20 mouse cellular contexts compared by ENCODE assay signal in genomic region chr5:92850925-92851324, GRCm38 (mm10).
DNase-seq lines count a peak whose midpoint lies in the region; ATAC-seq and TF ChIP-seq lines count a peak whose summit lies in the region.
"Had no signal": no experiment of that assay in that cellular context is flagged by ENCODE, and none has a peak within 500 bp of the region (broad histone marks: within the 10 kb centered on the region; RNA-seq: fewer than 3 reads in every experiment).

No protein-coding gene starts in this region.

- no peaks in the 10 kb centered on the region for H3K36me3 ChIP-seq in forebrain, embryonic 14.5 days (ENCODE audit: control insufficient read depth, insufficient read depth, low read length)
- H3K36me3 ChIP-seq in forebrain, embryonic 16.5 days (ENCODE audit: control insufficient read depth, insufficient read depth), result no peaks in the 10 kb centered on the region
- no peaks in the 10 kb centered on the region for H3K36me3 ChIP-seq in intestine, embryonic 16.5 days (ENCODE audit: control insufficient read depth, insufficient read depth, low read length)
- H3K36me3 ChIP-seq in intestine, postnatal 0 days (ENCODE audit: control insufficient read depth, insufficient read depth), result no peaks in the 10 kb centered on the region
- no peaks in the 10 kb centered on the region for H3K36me3 ChIP-seq in neural tube, embryonic 15.5 days
- H3K36me3 ChIP-seq: embryonic facial prominence, embryonic 12.5 days; forebrain, embryonic 15.5 days; heart, embryonic 10.5 days had no signal

- peak; percentile 55 for DNase-seq in forebrain, embryonic 14.5 days (ENCODE audit: low spot score)
- peak; percentile 92 for DNase-seq in Patski (ENCODE audit: low read depth, low spot score)
- no peak for DNase-seq in frontal cortex, postnatal 25 days (ENCODE audit: low spot score in 2 of 2)
- DNase-seq: adrenal gland, postnatal 10 days; cerebellum, adult 11-12 months; cerebellum, adult 9-10 months; cerebellum, postnatal 25 days; gastrocnemius, postnatal 36 days; heart, adult 18-20 months; heart, postnatal 10 days; kidney, adult 11 months; kidney, adult 9 months had no signal

- peak; percentile 48; the same call in 1 of the 2 replicates for ATAC-seq in forebrain, embryonic 14.5 days
- ATAC-seq in forebrain, embryonic 16.5 days, result no peak
- 0 out of 2 replicates have a peak, but pooled peaks have one; percentile 5 for ATAC-seq in intestine, embryonic 16.5 days
- ATAC-seq in intestine, postnatal 0 days, result no peak
- ATAC-seq in Patski, result peak; percentile 93
- ATAC-seq in neural tube, embryonic 15.5 days (ENCODE audit: low FRiP score), result peak; percentile 69
- ATAC-seq: forebrain, embryonic 15.5 days had no signal

- CTCF ChIA-PET in Patski (lab: Charles Lee), result interaction anchor here (0.8 to 5.2 kb wide), 5 partner anchors 27 to 123 kb away, joined by 3 to 18 read pairs (median 3); no protein-coding TSS in a partner anchor

- no peak for TF ChIP-seq CTCF in intestine, postnatal 0 days (IDR thresholded peaks at IDR 0.05; ENCODE audit: low read depth)
- TF ChIP-seq CTCF in Patski (IDR thresholded peaks at IDR 0.05), result peak; percentile 27

- no peak overlapping the region for H3K4me2 ChIP-seq in forebrain, embryonic 14.5 days (ENCODE audit: low read length)
- H3K4me2 ChIP-seq in forebrain, embryonic 16.5 days (ENCODE audit: low read length), result no peak overlapping the region
- no peak overlapping the region for H3K4me2 ChIP-seq in intestine, embryonic 16.5 days (ENCODE audit: low read depth, low read length)
- H3K4me2 ChIP-seq in intestine, postnatal 0 days (replicated peaks; ENCODE audit: low read depth), result no peak overlapping the region
- H3K4me2 ChIP-seq in neural tube, embryonic 15.5 days, result no peak overlapping the region
- H3K4me2 ChIP-seq: embryonic facial prominence, embryonic 12.5 days; forebrain, embryonic 15.5 days had no signal

- peaks cover 6% of the 10 kb centered on the region; the same call in 1 of the 2 replicates for H3K4me1 ChIP-seq in forebrain, embryonic 14.5 days (ENCODE audit: control insufficient read depth, insufficient read depth, low read length)
- peaks cover under 1% of the 10 kb centered on the region; the same call in 1 of the 2 replicates for H3K4me1 ChIP-seq in forebrain, embryonic 16.5 days (replicated peaks; ENCODE audit: control insufficient read depth, insufficient read depth, low read length)
- H3K4me1 ChIP-seq in intestine, embryonic 16.5 days (ENCODE audit: control insufficient read depth, insufficient read depth, low read length), result peaks cover 5% of the 10 kb centered on the region; the same call in 1 of the 2 replicates
- H3K4me1 ChIP-seq in intestine, postnatal 0 days (replicated peaks; ENCODE audit: control insufficient read depth, insufficient read depth, low read length), result no peaks in the 10 kb centered on the region
- H3K4me1 ChIP-seq in neural tube, embryonic 15.5 days, result peaks cover 6% of the 10 kb centered on the region; the same call in 1 of the 2 replicates

- no peaks in the 10 kb centered on the region for H3K9me3 ChIP-seq in forebrain, embryonic 14.5 days (replicated peaks; ENCODE audit: control insufficient read depth, low read length)
- H3K9me3 ChIP-seq in forebrain, embryonic 16.5 days (ENCODE audit: control insufficient read depth, low read length), result no peaks in the 10 kb centered on the region
- H3K9me3 ChIP-seq in intestine, embryonic 16.5 days (ENCODE audit: control insufficient read depth, low read length), result no peaks in the 10 kb centered on the region
- no peaks in the 10 kb centered on the region for H3K9me3 ChIP-seq in intestine, postnatal 0 days (ENCODE audit: control insufficient read depth)
- H3K9me3 ChIP-seq in neural tube, embryonic 15.5 days (replicated peaks), result no peaks in the 10 kb centered on the region
- H3K9me3 ChIP-seq: embryonic facial prominence, embryonic 12.5 days; forebrain, embryonic 15.5 days; heart, embryonic 10.5 days had no signal

- in situ Hi-C loops in Patski (cut with MboI; ENCODE audit: low pct_unique_long_range_greater_than_20kb), result loop anchor here (5.0 kb wide), 1 partner anchor 101 kb away; no protein-coding TSS in a partner anchor

- POLR2A ChIA-PET in Patski (lab: Charles Lee), result interaction anchor here (1.0 to 1.8 kb wide), 5 partner anchors 8 to 86 kb away, joined by 3 to 9 read pairs (median 4); no protein-coding TSS in a partner anchor

- no peak overlapping the region for H3K27ac ChIP-seq in forebrain, embryonic 14.5 days (ENCODE audit: low read depth, low read length)
- no peak overlapping the region for H3K27ac ChIP-seq in forebrain, embryonic 16.5 days (ENCODE audit: low read length)
- H3K27ac ChIP-seq in intestine, embryonic 16.5 days (ENCODE audit: low read length), result no peak overlapping the region
- no peak overlapping the region for H3K27ac ChIP-seq in intestine, postnatal 0 days (ENCODE audit: low read depth, low read length)
- H3K27ac ChIP-seq in neural tube, embryonic 15.5 days (replicated peaks), result no peak overlapping the region
- H3K27ac ChIP-seq: embryonic facial prominence, embryonic 12.5 days; forebrain, embryonic 15.5 days; heart, embryonic 10.5 days had no signal

- H3K27me3 ChIP-seq in forebrain, embryonic 14.5 days (replicated peaks; ENCODE audit: control insufficient read depth, insufficient read depth, low read length), result no peaks in the 10 kb centered on the region
- no peaks in the 10 kb centered on the region for H3K27me3 ChIP-seq in forebrain, embryonic 16.5 days (replicated peaks; ENCODE audit: control insufficient read depth, insufficient read depth, low read length)
- no peaks in the 10 kb centered on the region for H3K27me3 ChIP-seq in intestine, embryonic 16.5 days (replicated peaks; ENCODE audit: control insufficient read depth, insufficient read depth, low read length)
- no peaks in the 10 kb centered on the region for H3K27me3 ChIP-seq in intestine, postnatal 0 days (replicated peaks; ENCODE audit: control insufficient read depth, insufficient read depth, low read length)
- H3K27me3 ChIP-seq in Patski, result no peaks in the 10 kb centered on the region
- no peaks in the 10 kb centered on the region for H3K27me3 ChIP-seq in neural tube, embryonic 15.5 days (replicated peaks)
- H3K27me3 ChIP-seq: CH12.LX; embryonic facial prominence, embryonic 12.5 days; forebrain, embryonic 15.5 days had no signal

- H3K9ac ChIP-seq in forebrain, embryonic 14.5 days (ENCODE audit: low read length), result no peak overlapping the region
- H3K9ac ChIP-seq in forebrain, embryonic 16.5 days (replicated peaks; ENCODE audit: low read depth, low read length), result no peak overlapping the region
- no peak overlapping the region for H3K9ac ChIP-seq in intestine, embryonic 16.5 days (ENCODE audit: low read depth, low read length)
- no peak overlapping the region for H3K9ac ChIP-seq in intestine, postnatal 0 days (ENCODE audit: low read depth, low read length)
- no peak overlapping the region for H3K9ac ChIP-seq in neural tube, embryonic 15.5 days (replicated peaks)
- H3K9ac ChIP-seq: embryonic facial prominence, embryonic 12.5 days; forebrain, embryonic 15.5 days had no signal

- WGBS in forebrain, embryonic 14.5 days, result 35% methylated on average over 3 of the region's 3 CpGs
- WGBS in forebrain, embryonic 16.5 days, result 31% methylated on average over 3 of the region's 3 CpGs
- WGBS in intestine, embryonic 16.5 days, result 75% methylated on average over 3 of the region's 3 CpGs
- 68% methylated on average over 3 of the region's 3 CpGs for WGBS in intestine, postnatal 0 days
- WGBS in neural tube, embryonic 15.5 days, result 56% methylated on average over 3 of the region's 3 CpGs

- no peak overlapping the region for H3K4me3 ChIP-seq in forebrain, embryonic 14.5 days (ENCODE audit: low read depth, low read length)
- no peak overlapping the region for H3K4me3 ChIP-seq in forebrain, embryonic 16.5 days (replicated peaks; ENCODE audit: low read length)
- H3K4me3 ChIP-seq in intestine, embryonic 16.5 days (ENCODE audit: low read length), result no peak overlapping the region
- no peak overlapping the region for H3K4me3 ChIP-seq in intestine, postnatal 0 days (ENCODE audit: low read depth, low read length)
- no peak overlapping the region for H3K4me3 ChIP-seq in neural tube, embryonic 15.5 days (replicated peaks)
- H3K4me3 ChIP-seq: embryonic facial prominence, embryonic 12.5 days; forebrain, embryonic 15.5 days; heart, embryonic 10.5 days had no signal

Comparison
In these comparisons a context has a peak if more than half of its experiments do, and no peak if none do; other contexts are left out.
1. ATAC-seq: peak in forebrain, embryonic 14.5 days (single experiment), intestine, embryonic 16.5 days (single experiment), Patski (single experiment) and neural tube, embryonic 15.5 days (single experiment); none in forebrain, embryonic 16.5 days (single experiment) and intestine, postnatal 0 days (single experiment).
2. DNase-seq: peak in forebrain, embryonic 14.5 days (single experiment) and Patski (single experiment); none in frontal cortex, postnatal 25 days (0 of 2).